Mouse (Mus musculus) midbrain, embryonic 16.5 days (tissue): ENCODE data around the gene Tctex1d4. TPM values are rescaled to one million over a fixed set of nuclear protein-coding genes. Genes with fewer than 3 reads are reported as not detected.

Experiments used
- microRNA-seq: library from miRNA; unstranded; fragments of <30 nt; microRNA quantifications from one replicate; pipeline ENCODE4, GENCODE M21; 2017
- polyA plus RNA-seq: library from polyadenylated mRNA; unstranded; fragments of >200 nt; fragmentation: Nextera tagmentation; extraction: Ambion mirVana; gene quantifications from 2 replicates; pipeline ENCODE4 v1.2.1, GENCODE M21; 2015

The Tctex1d4 gene
- polyA plus RNA-seq, 1 experiment from 2014 or later = 1.1 TPM

Small RNA genes lying within 50 kb of the gene (microRNA-seq; reads per million reads assigned to microRNA genes)
- not detected for gene Gm22398

Other genes starting within 250 kb of the Tctex1d4 start
- 4.2 and 5.1 TPM in 2 replicates for gene Zswim5, start 249.4 kb upstream of the Tctex1d4 start, polyA plus RNA-seq
- 46.9 and 51.4 TPM in 2 replicates for gene Urod, start 132.4 kb upstream of the Tctex1d4 start, polyA plus RNA-seq
- 22.0 and 25.1 TPM in 2 replicates for gene Hectd3, start 131.5 kb upstream of the Tctex1d4 start, polyA plus RNA-seq
- 48.9 and 49.8 TPM in 2 replicates for gene Eif2b3, start 107.4 kb upstream of the Tctex1d4 start, polyA plus RNA-seq
- 7.4 and 9.5 TPM in 2 replicates for gene Ptch2, start 30.7 kb upstream of the Tctex1d4 start, polyA plus RNA-seq
- gene Btbd19, start 1.1 kb upstream of the Tctex1d4 start, polyA plus RNA-seq = 3.9 and 4.0 TPM in 2 replicates
- 18.7 TPM in 2 replicates for gene Plk3, start 7.2 kb downstream of the Tctex1d4 start, polyA plus RNA-seq
- 381 and 382 TPM in 2 replicates for gene Rps8, start 29.4 kb downstream of the Tctex1d4 start, polyA plus RNA-seq
- gene Kif2c, start 55.8 kb downstream of the Tctex1d4 start, polyA plus RNA-seq = 6.4 and 7.3 TPM in 2 replicates
- 9.3 and 10.1 TPM in 2 replicates for gene Tmem53, start 125.2 kb downstream of the Tctex1d4 start, polyA plus RNA-seq
- 1.6 and 3.1 TPM in 2 replicates for gene Armh1, start 125.3 kb downstream of the Tctex1d4 start, polyA plus RNA-seq